Comparison of ENCODE assay signal across 8 mouse cellular contexts in genomic region chr4:137388059-137388794, GRCm38 (mm10). TPM values are rescaled to one million over a fixed set of nuclear protein-coding genes. Genes with fewer than 3 reads are reported as not detected.
A peak's percentile ranks its signal among the peaks of the same experiment; 100 is the strongest.
DNase-seq lines count a peak whose midpoint lies in the region; ATAC-seq and TF ChIP-seq lines count a peak whose summit lies in the region.

No protein-coding gene starts in this region.

- H3K4me2 ChIP-seq in heart, embryonic 11.5 days, result peak overlapping the region; percentile 87
- peak overlapping the region; percentile 91 for H3K4me2 ChIP-seq in kidney, embryonic 16.5 days (replicated peaks; ENCODE audit: low read depth, low read length)
- peak overlapping the region; percentile 95 for H3K4me2 ChIP-seq in myocyte (ENCODE audit: low read depth)

- peaks cover 39% of the 10 kb centered on the region for H3K4me1 ChIP-seq in erythroblast, embryonic 14.5 days (ENCODE audit: control insufficient read depth)
- H3K4me1 ChIP-seq in heart, embryonic 11.5 days (ENCODE audit: control insufficient read depth, insufficient read depth, low read length), result no peaks in the 10 kb centered on the region
- H3K4me1 ChIP-seq in kidney, embryonic 16.5 days (ENCODE audit: insufficient read depth, low read length), result peaks cover 14% of the 10 kb centered on the region
- peaks cover 11% of the 10 kb centered on the region for H3K4me1 ChIP-seq in liver, adult 2 months (ENCODE audit: control insufficient read depth, insufficient read depth, low read length)

- H3K4me3 ChIP-seq in C2C12 (ENCODE audit: insufficient read depth, poor library complexity, severe bottlenecking), result peak overlapping the region; percentile 56
- peak overlapping the region; percentile 78 for H3K4me3 ChIP-seq in erythroblast, embryonic 14.5 days (replicated peaks)
- peak overlapping the region; percentile 72 for H3K4me3 ChIP-seq in heart, embryonic 11.5 days (ENCODE audit: low read depth, low read length)
- H3K4me3 ChIP-seq in kidney, embryonic 16.5 days (ENCODE audit: low read length), result peak overlapping the region; percentile 76
- H3K4me3 ChIP-seq in liver, adult 2 months (ENCODE audit: insufficient read depth, low read depth, low read length), result peak overlapping the region; percentile 76
- H3K4me3 ChIP-seq in myocyte, result peak overlapping the region; percentile 91

- peaks cover 7% of the 10 kb centered on the region for H3K79me3 ChIP-seq in C2C12 (ENCODE audit: low read depth)

- under 1% methylated on average over 46 of the region's 46 CpGs for WGBS in heart, embryonic 11.5 days (ENCODE audit: insufficient replicate concordance)
- WGBS in kidney, embryonic 16.5 days, result under 1% methylated on average over 46 of the region's 46 CpGs
- under 1% methylated on average over 46 of the region's 46 CpGs for WGBS in liver, adult 2 months

- H3ac ChIP-seq in C2C12 (ENCODE audit: control insufficient read depth, insufficient read length, low read depth) (peak overlapping the region; percentile 75), myocyte (ENCODE audit: control insufficient read depth, insufficient read length) (peak overlapping the region; percentile 90)

- no peak for TF ChIP-seq CTCF in C2C12 (IDR thresholded peaks at IDR 0.05; ENCODE audit: control insufficient read depth, insufficient read depth, insufficient read length)
- TF ChIP-seq CTCF in brain, embryonic 14.5 days (IDR thresholded peaks at IDR 0.05; ENCODE audit: borderline replicate concordance, extremely low read depth, insufficient read depth, insufficient read length), result no peak
- no peak for TF ChIP-seq CTCF in liver, adult 2 months (IDR thresholded peaks at IDR 0.05; ENCODE audit: low read depth, low read length)

- no peaks in the 10 kb centered on the region for H3K9me3 ChIP-seq in erythroblast, embryonic 14.5 days (ENCODE audit: control insufficient read depth, low read length)
- H3K9me3 ChIP-seq in heart, embryonic 11.5 days (replicated peaks; ENCODE audit: control insufficient read depth, low read length), result no peaks in the 10 kb centered on the region
- H3K9me3 ChIP-seq in kidney, embryonic 16.5 days (ENCODE audit: low read length), result no peaks in the 10 kb centered on the region

- peak overlapping the region; percentile 86 for H3K9ac ChIP-seq in heart, embryonic 11.5 days (ENCODE audit: low read depth, low read length)
- H3K9ac ChIP-seq in kidney, embryonic 16.5 days (replicated peaks; ENCODE audit: low read length), result peak overlapping the region; percentile 82
- H3K9ac ChIP-seq in liver, adult 2 months (ENCODE audit: low read depth, low read length), result peak overlapping the region; percentile 80

- DNase-seq in brain, embryonic 14.5 days (ENCODE audit: low read depth), result peak; percentile 97
- peak; percentile 89 for DNase-seq in liver, adult 2 months (ENCODE audit: extremely low read depth, low read depth, low spot score)
- DNase-seq in splenic B cell, adult 2 months (ENCODE audit: low read depth, low spot score), result peak; percentile 91

- H3K79me2 ChIP-seq in C2C12 (ENCODE audit: control insufficient read depth, insufficient read depth) (peaks cover 11% of the 10 kb centered on the region), myocyte (ENCODE audit: control insufficient read depth, insufficient read depth) (peaks cover 12% of the 10 kb centered on the region)
- H3K79me2 ChIP-seq in liver, adult 2 months (ENCODE audit: control insufficient read depth, insufficient read depth, low read length), result no peaks in the 10 kb centered on the region

- ATAC-seq in heart, embryonic 11.5 days (replicated peaks; ENCODE audit: insufficient number of reproducible peaks, low FRiP score, low TSS enrichment), result peak; percentile 93
- peak; percentile 95 for ATAC-seq in kidney, embryonic 16.5 days (ENCODE audit: low FRiP score, low TSS enrichment)

- peak overlapping the region; percentile 91 for H3K27ac ChIP-seq in heart, embryonic 11.5 days (ENCODE audit: low read depth, low read length)
- peak overlapping the region; percentile 97 for H3K27ac ChIP-seq in kidney, embryonic 16.5 days (ENCODE audit: low read length)
- H3K27ac ChIP-seq in liver, adult 2 months (replicated peaks; ENCODE audit: insufficient read depth, low read depth, low read length), result peak overlapping the region; percentile 92

- no peaks in the 10 kb centered on the region for H3K27me3 ChIP-seq in C2C12 (ENCODE audit: control insufficient read depth, insufficient read depth, insufficient read length)
- H3K27me3 ChIP-seq in erythroblast, embryonic 14.5 days (ENCODE audit: control insufficient read depth), result no peaks in the 10 kb centered on the region
- H3K27me3 ChIP-seq in heart, embryonic 11.5 days (ENCODE audit: control insufficient read depth, insufficient read depth, low read length), result no peaks in the 10 kb centered on the region
- H3K27me3 ChIP-seq in kidney, embryonic 16.5 days (ENCODE audit: insufficient read depth, low read length), result no peaks in the 10 kb centered on the region
- no peaks in the 10 kb centered on the region for H3K27me3 ChIP-seq in liver, adult 2 months (ENCODE audit: control insufficient read depth, insufficient read depth, low read length)
- no peaks in the 10 kb centered on the region for H3K27me3 ChIP-seq in myocyte (ENCODE audit: control insufficient read depth, insufficient read depth, insufficient read length)
- H3K27me3 ChIP-seq in splenic B cell, adult 2 months (ENCODE audit: control insufficient read depth, insufficient read depth, low read length, poor library complexity, severe bottlenecking), result no peaks in the 10 kb centered on the region

- H3K36me3 ChIP-seq in C2C12 (ENCODE audit: control insufficient read depth, insufficient read depth) (no peaks in the 10 kb centered on the region), myocyte (ENCODE audit: control insufficient read depth, insufficient read depth) (no peaks in the 10 kb centered on the region)
- no peaks in the 10 kb centered on the region; the same call in 1 of the 2 replicates for H3K36me3 ChIP-seq in erythroblast, embryonic 14.5 days (ENCODE audit: control insufficient read depth)
- H3K36me3 ChIP-seq in heart, embryonic 11.5 days (ENCODE audit: control insufficient read depth, insufficient read depth, low read length), result no peaks in the 10 kb centered on the region
- H3K36me3 ChIP-seq in kidney, embryonic 16.5 days (ENCODE audit: insufficient read depth, low read length), result no peaks in the 10 kb centered on the region
- no peaks in the 10 kb centered on the region for H3K36me3 ChIP-seq in liver, adult 2 months (ENCODE audit: control insufficient read depth, insufficient read depth, low read length)
- H3K36me3 ChIP-seq in splenic B cell, adult 2 months (ENCODE audit: control insufficient read depth, insufficient read depth, low read length, poor library complexity, severe bottlenecking), result no peaks in the 10 kb centered on the region

- TF ChIP-seq POLR2A in brain, embryonic 14.5 days (IDR thresholded peaks at IDR 0.05; ENCODE audit: borderline replicate concordance, extremely low read depth, insufficient read depth, insufficient read length, poor library complexity, severe bottlenecking), result peak; percentile 56; the same call in 1 of the 2 replicates
- TF ChIP-seq POLR2A in liver, adult 2 months (IDR thresholded peaks at IDR 0.05; ENCODE audit: extremely low read depth, insufficient read depth, low read length), result peak; percentile 56; the same call in 1 of the 2 replicates
- peak; percentile 72 for TF ChIP-seq POLR2A in myocyte (IDR thresholded peaks at IDR 0.05; ENCODE audit: insufficient read length, low read depth)

TF ChIP-seq in C2C12, 6 proteins besides CTCF, POLR2A, EP300 and RAD21 (continues in another document):
- TF ChIP-seq MYOG (IDR thresholded peaks at IDR 0.05; ENCODE audit: control insufficient read depth, extremely low read depth, insufficient read length) (no peak), CEBPB (IDR thresholded peaks at IDR 0.05; ENCODE audit: low read depth) (no peak), FOSL1 (IDR thresholded peaks at IDR 0.05; ENCODE audit: insufficient read depth, low read length, poor library complexity, severe bottlenecking) (no peak), MYOD1 (IDR thresholded peaks at IDR 0.05; ENCODE audit: control insufficient read depth, insufficient read length, low read depth) (no peak), USF1 (IDR thresholded peaks at IDR 0.05; ENCODE audit: low read depth) (no peak)

TF ChIP-seq in myocyte, 11 proteins besides CTCF, POLR2A, EP300 and RAD21 (continues in another document):
- TF ChIP-seq MYOG (IDR thresholded peaks at IDR 0.05; ENCODE audit: control insufficient read depth in 1 of 3, insufficient read depth in 1 of 3, insufficient read length in 2 of 3, low read depth in 2 of 3), result peak in 1 of 3 experiments; percentile 2
- TF ChIP-seq CEBPB (IDR thresholded peaks at IDR 0.05; ENCODE audit: insufficient read depth, poor library complexity, severe bottlenecking), result no peak
- TF ChIP-seq SRF (IDR thresholded peaks at IDR 0.05; ENCODE audit: control insufficient read depth, insufficient read length, low read depth), result peak; percentile 62
- no peak for TF ChIP-seq REST (IDR thresholded peaks at IDR 0.05; ENCODE audit: insufficient read depth, insufficient read length)

RNA-seq across cellular contexts. Expression of gene Cela3a, which starts 21.4 kb away (rescaled TPM):
- polyA plus RNA-seq in C2C12 (2012; fragmentation: generic; extraction: Trizol) (not detected), myocyte (2012; fragmentation: generic; extraction: Trizol) (0.14 TPM)
- not detected in 2 replicates for polyA plus RNA-seq in brain, embryonic 14.5 days (2012; rRNA removed)
- polyA plus RNA-seq in erythroblast, embryonic 14.5 days (2012), result not detected in 2 replicates
- polyA plus RNA-seq in heart, embryonic 11.5 days (2014; fragmentation: Nextera tagmentation; extraction: Ambion mirVana), result not detected in 2 replicates
- polyA plus RNA-seq in kidney, embryonic 16.5 days (2015; fragmentation: Nextera tagmentation; extraction: Ambion mirVana), result not detected in 2 replicates
- total RNA-seq in liver, adult 2 months (2014; rRNA removed), result not detected in 2 replicates
- polyA plus RNA-seq in liver, adult 2 months (2012; rRNA removed), result not detected in 2 replicates

RNA-seq across cellular contexts. Expression of gene Cdc42, which starts 30.7 kb away (rescaled TPM):
- polyA plus RNA-seq in C2C12 (2012; fragmentation: generic; extraction: Trizol) (240 TPM), myocyte (2012; fragmentation: generic; extraction: Trizol) (298 TPM)
- polyA plus RNA-seq in brain, embryonic 14.5 days (2012; rRNA removed), result 402 and 445 TPM in 2 replicates
- polyA plus RNA-seq in erythroblast, embryonic 14.5 days (2012), result 1.5 and 1.7 TPM in 2 replicates
- polyA plus RNA-seq in heart, embryonic 11.5 days (2014; fragmentation: Nextera tagmentation; extraction: Ambion mirVana), result 525 and 599 TPM in 2 replicates
- 739 and 758 TPM in 2 replicates for polyA plus RNA-seq in kidney, embryonic 16.5 days (2015; fragmentation: Nextera tagmentation; extraction: Ambion mirVana)
- total RNA-seq in liver, adult 2 months (2014; rRNA removed), result 124 and 131 TPM in 2 replicates
- polyA plus RNA-seq in liver, adult 2 months (2012; rRNA removed), result 35.8 and 36.9 TPM in 2 replicates

RNA-seq across cellular contexts. Expression of gene Cela3b, which starts 42.1 kb away (rescaled TPM):
- not detected for polyA plus RNA-seq in C2C12 (2012; fragmentation: generic; extraction: Trizol)
- polyA plus RNA-seq in brain, embryonic 14.5 days (2012; rRNA removed), result 0.10 TPM in 1 of 2 replicates, not detected in the other
- not detected in 2 replicates for polyA plus RNA-seq in erythroblast, embryonic 14.5 days (2012)
- not detected in 2 replicates for polyA plus RNA-seq in heart, embryonic 11.5 days (2014; fragmentation: Nextera tagmentation; extraction: Ambion mirVana)
- not detected in 2 replicates for polyA plus RNA-seq in kidney, embryonic 16.5 days (2015; fragmentation: Nextera tagmentation; extraction: Ambion mirVana)
- 16.6 and 59.5 TPM in 2 replicates for total RNA-seq in liver, adult 2 months (2014; rRNA removed)
- 0.42 and 1.0 TPM in 2 replicates for polyA plus RNA-seq in liver, adult 2 months (2012; rRNA removed)
- polyA plus RNA-seq in myocyte (2012; fragmentation: generic; extraction: Trizol), result 0.38 TPM

Comparison
In these comparisons a context has a peak if more than half of its experiments do, and no peak if none do; other contexts are left out.
1. Peak in every context shown above with its lines: DNase-seq, ATAC-seq, H3K4me3 ChIP-seq and H3K27ac ChIP-seq.
2. RNA of gene Cdc42, which starts 30.7 kb away (polyA plus RNA-seq): 739 to 758 TPM in kidney, embryonic 16.5 days, 525 to 599 TPM in heart, embryonic 11.5 days, 402 to 445 TPM in brain, embryonic 14.5 days, 298 TPM in myocyte (single experiment), 240 TPM in C2C12 (single experiment) and 35.8 to 36.9 TPM in liver, adult 2 months; 1.5 to 1.7 TPM in erythroblast, embryonic 14.5 days; every median in the first group is over 10 times any median in the second.